Mouse (Mus musculus) neural tube, postnatal 0 days (tissue): ENCODE results near the gene Gabra1. TPM values are rescaled to one million over a fixed set of nuclear protein-coding genes. Genes with fewer than 3 reads are reported as not detected.

Experiments
- polyA plus RNA-seq: library from polyadenylated mRNA; unstranded; fragments of >200 nt; fragmentation: Nextera tagmentation; extraction: Ambion mirVana; gene quantifications from 2 replicates; pipeline ENCODE4 v1.2.1, GENCODE M21; 2015

Gene Gabra1
- polyA plus RNA-seq, result 19.7 TPM in 2 replicates

DNA sequence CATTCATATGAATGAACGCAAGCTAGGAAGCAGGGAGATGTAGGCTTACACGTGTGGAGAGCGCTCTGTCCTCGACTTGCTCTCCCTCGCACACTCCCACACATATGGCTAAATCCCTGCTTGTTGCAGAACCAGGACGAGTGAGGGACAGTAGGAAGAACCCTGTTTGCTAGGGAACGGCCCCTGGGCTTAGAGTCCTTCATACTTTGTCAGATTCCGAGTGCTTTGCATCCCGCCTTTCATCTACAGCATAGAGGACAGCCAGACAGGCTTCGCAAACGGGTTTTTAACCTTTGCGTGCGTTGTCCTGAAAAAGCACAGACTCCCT, at the start of gene Gabra1:
Gabra1 (minus strand) TSS at position 106 of the 328 bp plus-strand sequence.

Other genes with a start within 250 kb of the Gabra1 start
- 99.8 and 114 TPM in 2 replicates for gene Gabrg2, start 182.1 kb downstream of the Gabra1 start, polyA plus RNA-seq
- not detected in 2 replicates for gene Gabra6, start 138.1 kb upstream of the Gabra1 start, polyA plus RNA-seq
- 9.6 and 9.8 TPM in 2 replicates for gene Gabrb2, start 236.8 kb upstream of the Gabra1 start, polyA plus RNA-seq